Mouse (Mus musculus): Measurements from ENCODE around the gene Cep89.

DNA sequence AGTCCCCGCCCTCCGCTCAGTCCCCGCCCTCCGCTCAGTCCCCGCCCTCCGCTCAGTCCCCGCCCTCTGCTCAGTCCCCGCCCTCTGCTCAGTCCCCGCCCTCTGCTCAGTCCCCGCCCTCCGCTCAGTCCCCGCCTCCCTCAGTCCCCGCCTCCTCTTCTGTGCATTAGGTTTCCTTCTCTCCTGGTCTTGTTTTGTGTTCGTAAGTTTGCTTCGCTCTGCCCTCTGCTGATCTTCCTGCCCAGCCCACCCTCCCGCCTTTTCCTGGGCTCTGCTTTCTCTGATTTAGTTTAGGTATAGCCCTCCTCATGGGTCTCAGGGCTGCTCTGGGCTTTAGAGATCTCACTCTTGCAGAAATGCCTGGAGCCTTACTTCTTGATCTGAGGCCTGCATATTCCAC is 15.0 kb upstream of the Cep89 start:
- TF ChIP-seq CTCF (IDR thresholded peaks at IDR 0.05; ENCODE audit: low read depth) = no peak
- no peak for TF ChIP-seq EP300 (IDR thresholded peaks at IDR 0.05; ENCODE audit: low read depth)
